Mouse (Mus musculus) embryonic stem cell, embryonic (primary cell): Measurements from ENCODE around the gene Secisbp2l.

Experiments
- CTCF ChIA-PET, 4 experiments: fragments of 300-600 bp in 2 of 4; fragments of 350-600 bp in 2 of 4; sonication (Branson Sonifier 250); formaldehyde crosslinking; loops; one replicate each; lab custom pipeline; 2022; ENCODE audit warnings: inconsistent platforms in 2 of 4; lab: Charles Lee
- POLR2A ChIA-PET, 4 experiments: fragments of 300-600 bp in 2 of 4; fragments of 350-600 bp in 2 of 4; sonication (Branson Sonifier 250); formaldehyde crosslinking; loops; one replicate each; lab custom pipeline; 2022; ENCODE audit warnings: antibody characterized with exemption in 4 of 4, inconsistent platforms in 1 of 4; lab: Charles Lee

Secisbp2l gene

GRCm38 (mm10) chr2:125735333-125736024 lies 47.2 kb downstream of the Secisbp2l start:
- CTCF ChIA-PET: no interaction called here

DNA sequence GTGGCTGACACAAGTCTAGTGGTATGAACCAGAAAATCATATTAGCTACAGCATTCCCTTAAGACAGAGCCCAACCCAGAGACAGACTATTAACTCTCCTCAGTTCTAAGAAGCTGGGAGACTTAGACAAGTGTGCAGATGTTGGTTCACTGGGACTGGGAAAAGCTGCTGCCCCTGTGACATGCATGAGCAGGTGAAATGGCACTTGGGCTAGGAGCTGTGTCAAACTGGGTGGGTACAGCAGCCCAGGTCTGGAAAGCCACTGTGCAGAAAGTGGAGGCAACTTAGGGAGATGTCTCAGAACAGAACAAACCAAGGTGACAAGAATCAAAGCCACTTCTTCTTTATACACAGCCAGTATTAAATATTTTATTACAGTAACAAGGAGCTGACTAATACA lies 47.9 kb downstream of the Secisbp2l start:
- ChIA-PET POLR2A (interaction anchor here in 1 of 4 experiments (0.6 to 1.2 kb wide), 2 partner anchors 8 to 81 kb away, joined by 3 to 4 read pairs; no protein-coding TSS in a partner anchor), CTCF (no interaction called here)

More at GRCm38 (mm10) chr2:125735333-125736024, 47.2 kb downstream of the Secisbp2l start:
- POLR2A ChIA-PET: interaction anchor here in 1 of 4 experiments (1.2 kb wide), 1 partner anchor 9 kb away, joined by 3 read pairs; no protein-coding TSS in a partner anchor

DNA sequence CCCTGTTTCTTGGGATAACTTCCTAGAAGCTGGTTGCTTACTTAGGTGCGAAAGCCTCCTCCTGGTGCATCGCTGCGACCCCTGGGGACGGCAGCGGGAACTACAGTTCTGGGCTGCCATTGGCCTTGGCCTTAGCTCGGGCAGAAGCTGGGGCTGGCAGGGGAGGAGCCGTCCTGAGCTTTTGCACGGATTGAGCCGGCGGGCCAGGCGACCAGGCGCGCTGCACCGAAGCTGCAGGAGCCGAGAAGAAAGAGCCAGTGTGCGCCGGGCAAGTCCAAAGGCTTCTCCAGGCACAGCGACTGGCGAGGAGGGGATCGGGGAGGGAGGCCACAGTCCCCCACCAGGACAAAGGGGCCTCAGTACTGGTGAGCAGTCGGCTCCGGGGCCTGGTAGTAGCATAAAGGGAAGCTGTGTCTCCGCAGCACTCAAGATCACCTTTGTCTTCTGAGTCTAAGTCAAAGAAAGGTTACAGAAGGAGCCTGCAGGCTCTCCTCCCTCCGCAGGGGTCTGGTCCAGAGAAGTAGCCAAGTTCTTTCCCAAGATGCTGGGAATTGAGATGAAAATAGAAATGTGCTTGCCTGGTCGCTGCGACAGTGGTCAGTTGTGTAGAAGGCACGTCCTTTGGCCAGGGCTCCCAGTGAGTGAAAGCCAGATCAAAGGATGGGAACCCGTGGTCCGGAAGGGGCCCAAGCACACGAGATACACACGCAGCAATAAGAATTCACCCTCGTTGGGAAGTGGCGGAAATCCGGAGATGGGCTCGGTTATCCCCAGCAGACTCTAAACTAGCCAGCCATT lies 50.7 kb downstream of the Secisbp2l start:
- CTCF ChIA-PET: interaction anchor here (0.5 to 1.8 kb wide), 30 partner anchors 9 to 767 kb away, joined by 3 to 13 read pairs (median 3); partner anchors contain the start of genes Cep152 (in 2 of the 4), Eid1 (in 2 of the 4), Secisbp2l (in 1 of the 4) and Shc4 (in 1 of the 4)
- POLR2A ChIA-PET: interaction anchor here in 3 of 4 experiments (0.6 to 1.4 kb wide), 9 partner anchors 8 to 485 kb away, joined by 3 to 6 read pairs (median 3); partner anchors contain the start of genes Cops2 (in 2 of the 3), Galk2 (in 2 of the 3), Cep152 (in 1 of the 3) and Dut (in 1 of the 3)

DNA sequence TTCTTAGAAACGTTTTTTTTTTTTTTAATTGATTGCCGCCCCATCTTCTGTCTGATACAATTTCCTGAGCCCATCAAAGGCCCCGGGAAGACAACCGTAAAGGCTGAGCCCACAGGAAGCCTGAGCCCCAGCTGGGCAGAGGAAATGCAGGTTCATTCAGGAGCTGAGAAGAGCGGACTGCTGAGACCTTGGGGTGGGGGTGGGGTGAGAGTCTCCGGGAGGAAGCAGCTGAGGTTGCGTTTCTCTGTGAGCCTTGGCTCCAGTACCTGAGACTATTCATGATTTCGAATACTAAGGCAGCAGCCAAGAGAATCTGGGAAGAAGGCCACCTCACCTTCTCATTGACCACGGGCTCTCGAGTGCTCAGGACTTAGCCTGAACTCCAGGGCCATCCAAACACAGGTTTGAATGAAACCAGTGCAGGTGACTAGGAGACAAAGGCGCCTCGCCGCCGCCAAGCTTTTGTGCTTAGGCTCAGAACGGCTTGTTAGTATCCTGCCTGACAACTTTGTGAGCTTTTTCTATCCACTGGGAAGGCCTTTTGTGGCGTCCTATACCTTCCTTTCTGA lies 58.0 kb downstream of the Secisbp2l start:
- ChIA-PET CTCF (interaction anchor here in 3 of 4 experiments (0.5 to 2.8 kb wide), 6 partner anchors 7 to 1408 kb away, joined by 3 to 13 read pairs (median 4); partner anchors contain the start of gene Cep152 (in 2 of the 3)), POLR2A (interaction anchor here (0.6 to 2.2 kb wide), 16 partner anchors 8 to 1225 kb away, joined by 3 to 6 read pairs (median 3); partner anchors contain the start of genes Cep152 (in 1 of the 4), Eid1 (in 1 of the 4) and Secisbp2l (in 1 of the 4))

- POLR2A ChIA-PET: interaction anchor here in 3 of 4 experiments (0.6 to 2.2 kb wide), 9 partner anchors 8 to 1225 kb away, joined by 3 to 6 read pairs (median 3); partner anchors contain the start of genes Cep152 (in 1 of the 3) and Secisbp2l (in 1 of the 3)
- CTCF ChIA-PET: interaction anchor here in 3 of 4 experiments (0.5 to 2.8 kb wide), 5 partner anchors 8 to 1408 kb away, joined by 3 to 13 read pairs (median 3); partner anchors contain the start of gene Cep152 (in 2 of the 3)
Measured at GRCm38 (mm10) chr2:125724086-125724430, 58.6 kb downstream of the Secisbp2l start, which contains the start of gene Shc4. Gene Shc4, minus strand, starts transcription at chr2:125724148.

- CTCF ChIA-PET: interaction anchor here in 2 of 4 experiments (0.9 to 2.8 kb wide), 3 partner anchors 8 to 99 kb away, joined by 3 to 13 read pairs (median 3); partner anchors contain the start of gene Cep152 (in 2 of the 2)
- POLR2A ChIA-PET: interaction anchor here in 3 of 4 experiments (0.6 to 1.4 kb wide), 8 partner anchors 8 to 1226 kb away, joined by 3 to 4 read pairs (median 3); partner anchors contain the start of gene Cep152 (in 1 of the 3)
Measured at GRCm38 (mm10) chr2:125723408-125724085, 59.1 kb downstream of the Secisbp2l start.

DNA sequence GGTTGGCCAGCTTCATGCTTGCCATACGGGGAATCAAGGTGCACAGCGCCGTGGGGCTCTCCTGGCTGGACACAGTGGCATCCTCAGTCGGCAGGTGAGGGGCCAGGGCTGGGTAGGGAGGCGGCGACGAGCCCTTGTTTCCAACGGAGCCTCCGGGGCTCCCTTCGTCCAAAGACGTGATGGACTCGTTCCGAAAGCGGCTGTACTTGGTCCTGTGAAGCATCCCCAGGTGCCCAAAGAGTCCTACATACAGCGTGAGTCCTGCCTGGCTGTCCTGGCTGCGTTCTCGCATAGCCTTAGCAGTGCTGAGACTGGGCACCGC lies 59.6 kb downstream of the Secisbp2l start:
- POLR2A ChIA-PET: interaction anchor here in 1 of 4 experiments (1.0 kb wide), 1 partner anchor 68 kb away, joined by 3 read pairs; no protein-coding TSS in a partner anchor

GRCm38 (mm10) chr2:125716599-125716998 lies 66.1 kb downstream of the Secisbp2l start:
- ChIA-PET POLR2A (interaction anchor here in 1 of 4 experiments (1.0 to 1.3 kb wide), 3 partner anchors 9 to 66 kb away, joined by 3 read pairs; partner anchors contain the start of gene Secisbp2l), CTCF (interaction anchor here in 1 of 4 experiments (1.6 kb wide), 1 partner anchor 15 kb away, joined by 7 read pairs; no protein-coding TSS in a partner anchor)

More for the DNA sequence above, 59.6 kb downstream of the Secisbp2l start:
- CTCF ChIA-PET: interaction anchor here in 1 of 4 experiments (2.8 kb wide), 1 partner anchor 9 kb away, joined by 13 read pairs; no protein-coding TSS in a partner anchor

- POLR2A ChIA-PET: interaction anchor here in 1 of 4 experiments (1.1 to 1.2 kb wide), 2 partner anchors 10 to 27 kb away, joined by 3 to 4 read pairs; no protein-coding TSS in a partner anchor
- CTCF ChIA-PET: no interaction called here
Measured at GRCm38 (mm10) chr2:125706510-125706921, 76.2 kb downstream of the Secisbp2l start.

GRCm38 (mm10) chr2:125704907-125705631 lies 77.6 kb downstream of the Secisbp2l start:
- CTCF ChIA-PET: no interaction called here
- POLR2A ChIA-PET: interaction anchor here in 3 of 4 experiments (0.5 to 1.5 kb wide), 6 partner anchors 10 to 431 kb away, joined by 3 to 4 read pairs (median 3); no protein-coding TSS in a partner anchor

GRCm38 (mm10) chr2:125702851-125703250 lies 79.8 kb downstream of the Secisbp2l start:
- ChIA-PET POLR2A (interaction anchor here in 1 of 4 experiments (0.6 kb wide), 1 partner anchor 533 kb away, joined by 4 read pairs; no protein-coding TSS in a partner anchor), CTCF (interaction anchor here in 1 of 4 experiments (0.6 kb wide), 1 partner anchor 104 kb away, joined by 3 read pairs; no protein-coding TSS in a partner anchor)

DNA sequence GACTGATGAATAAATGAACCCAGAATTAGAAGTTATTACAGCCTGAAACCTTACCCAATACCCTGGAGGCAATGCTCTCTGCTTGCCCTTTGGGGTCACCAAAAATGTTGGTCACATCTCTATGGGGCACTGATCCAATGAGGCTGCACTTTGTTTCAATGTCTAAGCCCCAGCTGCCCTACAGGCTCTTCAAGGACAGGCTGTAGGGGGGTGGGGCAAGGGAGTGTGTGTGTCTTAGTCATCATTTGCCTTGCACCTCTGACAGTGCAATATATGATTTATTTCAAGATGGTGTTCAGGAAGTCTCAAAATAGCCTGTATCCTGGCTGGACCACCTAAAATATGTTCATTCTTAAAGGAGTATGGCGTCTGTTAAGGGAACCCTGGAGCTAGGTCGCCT lies 81.1 kb downstream of the Secisbp2l start:
- POLR2A ChIA-PET: interaction anchor here in 2 of 4 experiments (0.5 to 0.7 kb wide), 4 partner anchors 18 to 1173 kb away, joined by 3 read pairs; partner anchors contain the start of gene Shc4 (in 1 of the 2)

DNA sequence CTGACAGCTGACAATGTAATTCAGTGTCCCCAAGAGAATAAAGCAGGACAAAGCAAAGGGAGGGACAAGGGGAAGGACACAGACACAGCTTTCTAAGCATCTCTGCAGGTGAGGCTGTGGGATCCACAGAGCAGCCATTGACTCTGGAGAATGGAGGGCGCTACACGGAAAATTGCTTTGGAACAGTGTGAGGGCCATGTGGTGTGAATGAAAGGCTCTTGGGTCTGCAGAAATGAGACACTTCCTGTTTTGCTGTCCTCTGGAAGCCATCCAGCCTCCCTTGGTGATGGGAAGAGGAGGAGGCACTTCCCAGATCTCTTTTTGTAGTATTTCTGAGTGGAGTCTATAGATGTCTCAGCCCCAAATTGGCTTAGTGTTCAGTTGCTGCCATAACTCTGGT lies 86.5 kb downstream of the Secisbp2l start:
- POLR2A ChIA-PET: interaction anchor here in 1 of 4 experiments (0.6 kb wide), 1 partner anchor 54 kb away, joined by 3 read pairs; no protein-coding TSS in a partner anchor
- CTCF ChIA-PET: no interaction called here

More for the DNA sequence above, 81.1 kb downstream of the Secisbp2l start:
- CTCF ChIA-PET: interaction anchor here in 1 of 4 experiments (0.6 kb wide), 1 partner anchor 23 kb away, joined by 3 read pairs; no protein-coding TSS in a partner anchor

- ChIA-PET CTCF (no interaction called here), POLR2A (no interaction called here)
Measured at GRCm38 (mm10) chr2:125694798-125695197, 87.9 kb downstream of the Secisbp2l start.

DNA sequence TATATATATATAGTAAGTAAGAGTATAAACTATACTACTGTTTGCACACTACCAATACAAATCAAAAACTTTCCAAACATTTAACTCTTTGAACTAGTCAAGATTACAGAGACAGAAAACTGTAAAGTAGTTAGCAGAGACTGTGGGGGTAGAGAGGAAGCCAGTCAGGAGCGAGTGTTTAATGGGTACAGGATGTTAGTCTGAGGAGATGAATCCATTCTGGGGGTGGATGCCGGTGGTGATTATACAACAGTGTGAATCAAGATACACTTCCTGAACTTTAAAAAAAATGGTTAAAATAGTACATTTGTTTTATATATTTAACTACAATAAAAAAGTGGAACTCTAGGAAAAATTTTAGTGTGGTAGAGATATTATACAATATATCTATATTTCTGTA lies 90.7 kb downstream of the Secisbp2l start:
- CTCF ChIA-PET: no interaction called here
- POLR2A ChIA-PET: no interaction called here
